Mouse (Mus musculus) gonadal fat pad, adult 2 months (tissue): ENCODE results near the gene Ctdnep1. TPM values are rescaled to one million over a fixed set of nuclear protein-coding genes. Genes with fewer than 3 reads are reported as not detected.
"Not testable (repeated sequence)": the region's sequence is repeated elsewhere in the genome, so short reads cannot be mapped to it uniquely, and the experiment has no call there.

Experiments
- DNase-seq: peaks from one replicate; pipeline ENCODE4 v3.0.0-alpha.2; 2012; ENCODE audit warnings: low read depth
- polyA plus RNA-seq: library from polyadenylated mRNA; depleted of rRNA; stranded (reverse); fragments of >200 nt; gene quantifications from 2 replicates; pipeline ENCODE4 v1.2.3, GENCODE M21; 2012

The Ctdnep1 gene
- polyA plus RNA-seq, 1 experiment = 94.3 TPM

- DNase-seq = no peak
These were observed 30.0 kb upstream of the Ctdnep1 start for GRCm38 (mm10) chr11:69950807-69951459.

DNA sequence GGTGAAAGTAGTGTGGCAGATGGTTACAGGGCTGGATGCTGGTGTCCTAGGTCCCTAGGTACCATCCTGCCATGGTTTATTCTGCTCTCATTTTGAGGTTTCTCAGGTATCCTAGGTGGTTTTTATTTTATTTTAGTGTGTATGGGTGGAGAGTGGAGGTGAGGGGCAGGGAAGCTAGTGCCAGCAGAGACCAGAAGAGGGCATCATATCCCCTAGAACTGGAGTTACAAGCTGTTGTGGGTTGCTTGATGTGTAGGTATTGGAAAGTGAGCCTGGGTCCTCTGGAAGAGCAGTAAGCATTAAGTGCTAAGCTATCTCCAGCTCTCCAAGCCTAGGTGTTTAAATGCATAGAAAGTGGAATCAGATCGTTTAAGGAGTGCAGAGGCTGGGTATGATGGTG lies 28.7 kb upstream of the Ctdnep1 start:
- DNase-seq = no peak

DNA sequence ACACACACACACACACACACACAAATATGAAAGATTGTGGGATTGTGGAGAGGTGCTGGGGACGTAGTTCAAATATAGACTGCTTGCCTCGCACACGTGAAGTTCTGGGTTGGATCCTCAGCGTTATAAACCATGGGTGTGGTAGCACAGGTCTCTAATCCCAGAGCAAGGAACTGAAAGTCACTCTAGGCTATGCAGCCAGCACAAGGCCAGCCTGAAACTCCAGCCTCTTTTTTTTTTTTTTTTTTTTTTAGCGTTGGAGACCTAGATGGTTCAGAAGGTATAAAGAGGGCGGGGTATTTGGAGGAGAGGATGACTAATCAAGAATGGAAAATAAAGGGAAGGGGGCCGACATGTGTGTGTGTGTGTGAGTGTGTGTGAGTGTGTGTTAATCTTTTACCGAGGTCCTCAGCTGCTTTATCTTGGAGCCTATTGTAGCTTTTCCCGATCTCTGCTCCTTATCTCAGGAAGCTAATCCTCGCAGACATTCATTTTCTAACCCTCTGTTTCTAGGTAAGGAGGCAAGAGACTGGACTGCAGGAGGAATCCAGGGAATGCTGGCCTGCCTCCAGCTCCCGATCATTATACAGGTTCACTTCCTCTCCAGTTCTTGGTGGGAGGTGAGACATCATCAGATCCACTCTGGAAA lies 27.6 kb upstream of the Ctdnep1 start:
- DNase-seq = no peak

GRCm38 (mm10) chr11:69955618-69956017 lies 25.3 kb upstream of the Ctdnep1 start:
- not testable (repeated sequence) for DNase-seq

GRCm38 (mm10) chr11:69956218-69956617 lies 24.7 kb upstream of the Ctdnep1 start:
- DNase-seq = no peak

GRCm38 (mm10) chr11:69960616-69961015 lies 20.3 kb upstream of the Ctdnep1 start:
- DNase-seq = no peak

DNA sequence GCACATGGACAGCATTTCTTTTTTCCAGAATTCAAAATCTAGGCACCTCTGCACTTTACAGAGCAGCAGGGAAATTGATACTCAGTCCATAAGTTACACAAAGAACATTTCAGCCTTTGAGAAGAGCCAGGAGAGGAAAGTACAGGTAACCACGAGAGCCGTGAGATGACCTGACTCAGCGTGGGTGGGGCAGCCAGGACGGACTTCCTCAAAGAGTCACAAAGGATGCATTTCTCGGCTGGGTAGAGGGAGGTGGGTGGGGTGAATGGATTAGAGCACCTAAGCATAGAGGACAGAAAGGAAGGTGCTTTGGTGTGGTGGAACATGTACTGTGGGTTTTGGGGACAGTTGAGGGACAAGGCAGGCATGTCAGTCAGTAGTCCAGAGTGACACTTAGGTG lies 19.1 kb upstream of the Ctdnep1 start:
- no peak for DNase-seq

DNA sequence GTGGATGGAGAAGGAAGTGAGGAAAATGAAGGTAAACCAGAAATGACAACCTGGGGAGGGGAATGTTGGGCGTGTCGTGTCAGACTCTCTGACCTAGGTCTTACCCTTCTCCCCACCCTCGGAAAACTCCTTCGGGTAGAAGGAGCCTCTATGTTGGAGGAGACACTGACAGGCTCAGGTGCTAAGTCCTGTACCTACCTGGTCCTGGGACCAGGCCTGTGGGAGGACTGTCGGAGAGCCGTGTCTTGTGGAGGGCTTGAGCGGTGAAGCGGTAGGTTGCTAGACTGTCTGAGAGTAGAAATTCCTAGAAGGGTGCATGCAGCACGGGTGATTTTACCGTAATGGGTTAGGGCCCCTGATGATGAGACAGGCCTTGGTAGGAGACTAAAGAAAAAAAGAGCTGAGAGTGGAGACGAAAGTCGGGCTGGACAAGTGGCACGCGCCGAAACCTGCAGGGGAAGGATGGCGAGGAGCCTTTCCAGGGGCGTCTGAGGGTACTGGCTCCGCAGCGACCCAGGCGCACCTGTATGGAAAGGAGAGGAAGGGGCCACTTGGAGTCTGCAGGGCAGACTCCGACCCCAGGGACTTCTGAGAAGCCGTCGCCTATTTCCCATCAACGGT lies 16.2 kb upstream of the Ctdnep1 start, which contains the start of gene Cldn7:
TSS of gene Cldn7 (plus strand) at position 130 of the 621 bp plus-strand sequence.
- no peak for DNase-seq

DNA sequence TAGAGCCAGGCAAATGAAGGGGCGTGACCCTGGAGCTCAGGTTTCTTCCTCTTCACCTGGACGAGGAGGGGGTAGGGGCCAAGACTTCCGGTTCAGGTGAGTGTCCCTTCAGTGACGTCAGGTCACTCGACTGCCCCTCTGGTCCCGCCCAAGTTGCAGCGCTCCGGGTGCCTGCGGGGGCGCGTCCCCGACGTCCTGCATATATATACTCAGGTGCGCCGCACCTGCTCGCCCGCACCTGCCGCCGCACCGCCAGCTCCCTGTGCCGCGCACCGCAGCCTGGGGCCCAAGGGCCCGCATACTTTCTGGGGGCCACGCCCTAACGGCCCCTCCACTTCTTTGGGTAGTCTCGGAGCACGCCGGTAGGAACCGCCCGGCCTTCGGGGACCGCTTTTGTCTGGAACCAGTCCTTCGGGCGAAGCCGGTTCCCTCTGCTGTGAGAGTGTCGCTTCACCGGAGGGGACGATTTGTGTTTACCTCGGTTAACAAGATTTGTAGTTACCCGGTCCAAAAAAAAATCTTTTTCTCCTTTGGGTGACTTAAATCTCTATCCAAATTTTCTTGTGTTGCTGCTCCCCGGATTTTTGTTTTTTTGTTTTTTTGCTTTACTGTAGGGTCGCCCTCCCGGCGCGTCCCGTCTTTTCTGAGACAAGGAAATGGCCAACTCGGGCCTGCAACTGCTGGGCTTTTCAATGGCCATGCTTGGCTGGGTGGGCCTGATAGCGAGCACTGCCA lies 15.5 kb upstream of the Ctdnep1 start:
- DNase-seq = no peak

DNA sequence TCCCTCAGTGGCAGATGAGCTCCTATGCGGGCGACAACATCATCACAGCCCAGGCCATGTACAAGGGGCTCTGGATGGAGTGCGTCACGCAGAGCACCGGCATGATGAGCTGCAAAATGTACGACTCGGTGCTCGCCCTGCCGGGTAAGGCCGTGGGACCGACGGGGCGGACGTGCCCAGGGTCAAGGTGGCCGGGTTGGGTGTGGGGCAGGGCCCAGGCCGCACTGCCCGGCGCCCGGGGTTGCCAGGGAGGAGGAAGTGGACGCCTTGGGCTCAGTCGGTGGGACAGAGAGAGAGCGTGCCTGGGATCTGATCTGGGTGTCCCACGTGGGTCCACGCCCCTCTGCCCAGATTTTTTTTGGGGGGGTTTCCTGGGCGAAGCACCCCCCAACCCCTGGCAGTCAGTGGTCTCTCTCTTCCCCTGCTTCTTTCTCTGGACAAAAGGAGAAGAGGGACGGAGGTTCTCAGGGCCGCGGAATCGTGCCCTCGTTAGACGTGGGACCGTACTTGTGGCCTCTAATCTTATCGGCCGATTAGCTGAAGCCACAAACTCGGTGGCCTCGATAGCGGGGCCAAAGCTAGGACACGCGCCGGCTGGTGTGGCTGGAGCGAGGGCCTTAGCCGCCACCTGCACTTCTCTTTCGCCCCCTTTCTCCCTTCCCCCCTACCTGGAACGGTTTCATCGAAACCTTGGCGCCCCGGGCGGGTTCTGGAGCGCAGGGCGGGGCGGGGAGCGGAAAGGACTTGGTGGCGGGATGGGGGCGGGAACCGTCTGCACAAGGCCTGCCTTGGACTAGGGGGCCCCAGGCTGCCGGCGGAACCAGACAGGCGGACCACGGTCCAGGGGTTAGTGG lies 14.7 kb upstream of the Ctdnep1 start:
- no peak for DNase-seq

- DNase-seq = no peak
These were observed 14.0 kb upstream of the Ctdnep1 start for GRCm38 (mm10) chr11:69966860-69967517.

- no peak for DNase-seq
These were observed 12.2 kb upstream of the Ctdnep1 start for GRCm38 (mm10) chr11:69968793-69969192.

GRCm38 (mm10) chr11:69970222-69970621 lies 10.7 kb upstream of the Ctdnep1 start:
- no peak for DNase-seq

- no peak for DNase-seq
These were observed 10.2 kb upstream of the Ctdnep1 start for GRCm38 (mm10) chr11:69970775-69971174.

- DNase-seq = no peak
These were observed 6.0 kb upstream of the Ctdnep1 start for GRCm38 (mm10) chr11:69974907-69975306.

DNA sequence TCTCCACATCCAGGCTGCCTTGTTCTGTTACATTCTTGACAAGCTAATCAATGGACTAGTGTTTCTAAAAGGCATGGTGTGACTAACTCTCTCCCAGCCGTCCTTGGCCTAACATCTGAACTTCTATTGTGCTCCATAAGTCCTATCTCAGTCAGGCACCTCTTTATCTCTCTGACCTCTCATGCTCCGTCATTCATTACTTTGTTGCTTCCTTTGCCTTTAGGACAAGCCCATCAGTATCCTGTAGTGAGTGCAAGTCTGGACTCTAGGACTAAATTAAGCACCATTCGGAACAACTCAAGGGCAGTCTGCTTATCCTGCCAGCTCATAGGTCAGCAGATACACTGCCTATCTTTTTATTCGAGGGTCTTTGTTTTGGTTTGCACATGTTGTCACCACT lies 4.7 kb upstream of the Ctdnep1 start:
- no peak for DNase-seq

DNA sequence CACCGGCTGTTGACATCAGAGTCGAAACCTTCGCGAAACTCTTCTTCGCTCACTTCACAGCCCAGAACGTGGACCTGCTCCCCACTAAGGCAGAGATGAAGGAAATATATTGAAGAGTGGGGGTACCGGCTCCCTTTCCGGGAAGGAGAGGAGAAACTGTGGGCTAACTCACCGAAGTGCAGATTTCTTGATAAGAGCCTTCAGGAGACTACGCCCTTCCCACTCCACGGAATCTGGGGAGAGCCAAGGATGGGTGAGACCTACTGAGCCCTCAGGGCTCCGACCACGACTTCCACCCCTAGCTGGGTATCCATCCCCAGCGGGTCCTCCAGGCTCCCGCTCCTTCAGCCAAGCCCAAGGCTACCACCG lies 1.1 kb upstream of the Ctdnep1 start:
- DNase-seq = no peak

GRCm38 (mm10) chr11:69980196-69981140 lies 488 bp upstream of the Ctdnep1 start:
- DNase-seq = peak; percentile 93

DNA sequence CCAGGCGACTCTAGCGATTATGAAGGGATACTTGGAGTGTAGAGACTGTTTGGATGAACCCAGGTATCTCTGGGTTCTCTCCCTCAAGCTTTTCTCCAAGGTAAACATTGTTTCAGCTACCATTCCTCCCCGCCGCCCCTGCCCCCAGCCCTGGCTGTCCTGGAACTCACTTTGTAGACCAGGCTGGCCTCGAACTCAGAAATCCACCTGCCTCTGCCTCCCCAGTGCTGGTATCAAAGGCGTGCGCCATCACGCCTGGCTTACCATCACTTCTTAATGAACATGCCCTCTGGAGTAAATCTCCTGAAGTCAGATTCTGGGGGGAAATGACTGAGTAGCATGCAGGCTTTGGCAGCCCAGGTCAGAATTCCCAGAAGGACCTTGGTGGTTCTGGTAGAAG lies 1.3 kb downstream of the Ctdnep1 start, which contains the start of gene Elp5:
TSS of gene Elp5 (minus strand) at position 293 of the 400 bp plus-strand sequence.
- DNase-seq = no peak

DNA sequence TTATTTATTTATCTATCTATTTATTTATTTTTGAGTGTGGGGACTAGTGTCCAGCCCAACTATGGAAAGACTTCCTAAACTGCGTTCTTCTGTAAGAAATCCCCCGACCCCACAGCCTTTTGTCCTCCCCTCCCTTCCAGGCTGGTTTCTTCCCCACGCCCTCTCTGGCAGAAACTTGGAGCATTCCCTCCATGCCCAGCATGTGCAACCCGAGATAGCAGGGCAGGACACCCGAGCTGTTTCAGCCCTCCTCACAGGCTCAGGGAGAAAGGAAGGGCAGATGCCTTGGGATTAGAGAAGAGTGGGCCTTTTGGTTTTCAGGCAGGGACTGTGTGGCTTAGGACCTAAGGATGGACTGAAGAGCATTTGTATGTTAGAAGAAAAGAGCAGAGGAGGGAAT lies 1.9 kb downstream of the Ctdnep1 start:
- DNase-seq = no peak
